Mouse (Mus musculus) heart, adult 10 weeks (tissue): Measurements from ENCODE around the gene Olfr1228. TPM values are rescaled to one million over a fixed set of nuclear protein-coding genes. Genes with fewer than 3 reads are reported as not detected.

ENCODE experiments used
- polyA plus RNA-seq: library from polyadenylated mRNA; stranded (reverse); fragments of 350-450 nt; fragmentation: Illumina TruSeq; extraction: RNeasy Lipid Tissue Mini Kit (QIAGEN cat#74804); gene quantifications from one replicate; pipeline ENCODE4 v1.2.3, GENCODE M21; 2014; ENCODE audit warnings: low read depth, low replicate concordance

Olfr1228 gene
- polyA plus RNA-seq = not detected

GRCm38 (mm10) chr2:89253962-89254361 lies at the start of gene Olfr1228:
Olfr1228 (minus strand) TSS chr2:89254062.

GRCm38 (mm10) chr2:89297168-89297567 lies 43.3 kb upstream of the Olfr1228 start, which contains the start of gene Olfr1230:
Olfr1230 (minus strand) TSS chr2:89297268.

GRCm38 (mm10) chr2:89287914-89288313 lies 34.1 kb upstream of the Olfr1228 start, which contains the start of gene Olfr1229:
Olfr1229 (minus strand) TSS chr2:89288014.

DNA sequence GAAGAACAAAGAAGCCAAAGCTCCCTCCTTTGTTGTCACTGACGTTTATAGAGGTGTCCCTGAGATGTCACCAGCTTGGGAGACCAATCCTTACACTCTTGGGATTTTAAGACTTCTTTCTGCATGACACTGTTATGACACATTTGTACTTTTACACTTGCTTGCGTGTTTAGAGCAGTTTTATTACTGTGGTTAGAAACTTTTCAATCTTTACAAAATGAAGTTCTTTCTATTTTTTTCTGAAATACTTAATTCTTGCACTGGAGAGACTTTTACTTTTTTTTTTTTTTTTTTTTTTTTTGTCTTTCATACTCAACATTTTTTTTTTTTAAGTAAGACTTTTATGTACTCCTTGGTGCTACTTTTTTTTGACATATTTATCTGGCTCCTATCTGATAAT lies 53.9 kb downstream of the Olfr1228 start, which contains the start of gene Olfr1226:
TSS of gene Olfr1226 (minus strand) at position 101 of the 400 bp plus-strand sequence.

Other genes with a start within 250 kb of the Olfr1228 start
- gene Olfr1215, start 247.1 kb downstream of the Olfr1228 start, polyA plus RNA-seq = not detected
- gene Olfr1216, start 235.7 kb downstream of the Olfr1228 start, polyA plus RNA-seq = not detected
- gene Olfr1217, start 222.0 kb downstream of the Olfr1228 start, polyA plus RNA-seq = not detected
- gene Olfr1218, start 192.9 kb downstream of the Olfr1228 start, polyA plus RNA-seq = not detected
- not detected for gene Olfr1219, start 170.5 kb downstream of the Olfr1228 start, polyA plus RNA-seq
- not detected for gene Olfr1220, start 147.2 kb downstream of the Olfr1228 start, polyA plus RNA-seq
- gene Olfr1221, start 136.8 kb downstream of the Olfr1228 start, polyA plus RNA-seq = not detected
- not detected for gene Olfr1222, start 121.0 kb downstream of the Olfr1228 start, polyA plus RNA-seq
- gene Olfr1223, start 102.5 kb downstream of the Olfr1228 start, polyA plus RNA-seq = not detected
- gene Olfr1224-ps1, start 90.0 kb downstream of the Olfr1228 start, polyA plus RNA-seq = not detected
- not detected for gene Olfr1225, start 79.4 kb downstream of the Olfr1228 start, polyA plus RNA-seq
- gene Olfr1226, start 54.0 kb downstream of the Olfr1228 start, polyA plus RNA-seq = not detected
- not detected for gene Olfr1229, start 34.0 kb upstream of the Olfr1228 start, polyA plus RNA-seq
- not detected for gene Olfr1230, start 43.2 kb upstream of the Olfr1228 start, polyA plus RNA-seq
- gene Olfr1231, start 53.0 kb upstream of the Olfr1228 start, polyA plus RNA-seq = not detected
- not detected for gene Olfr1232, start 75.6 kb upstream of the Olfr1228 start, polyA plus RNA-seq
- not detected for gene Olfr1233, start 88.3 kb upstream of the Olfr1228 start, polyA plus RNA-seq
- gene Olfr1234, start 110.8 kb upstream of the Olfr1228 start, polyA plus RNA-seq = not detected
- not detected for gene Olfr1238, start 155.6 kb upstream of the Olfr1228 start, polyA plus RNA-seq
- not detected for gene Olfr1239, start 166.3 kb upstream of the Olfr1228 start, polyA plus RNA-seq
- not detected for gene Olfr1240, start 188.9 kb upstream of the Olfr1228 start, polyA plus RNA-seq
- not detected for gene Olfr1241, start 233.1 kb upstream of the Olfr1228 start, polyA plus RNA-seq
- not detected for gene Olfr1242, start 244.3 kb upstream of the Olfr1228 start, polyA plus RNA-seq